Mouse (Mus musculus): Measurements from ENCODE around the gene Csk. TPM values are rescaled to one million over a fixed set of nuclear protein-coding genes. Genes with fewer than 3 reads are reported as not detected.
A peak's percentile ranks its signal among the peaks of the same experiment; 100 is the strongest.

The Csk gene
- polyA plus RNA-seq, 1 experiment = 348 TPM

- no peak for TF ChIP-seq GATA1 (IDR thresholded peaks at IDR 0.05; ENCODE audit: low read length)
These were observed 8.2 kb downstream of the Csk start for GRCm38 (mm10) chr9:57644944-57645893.

DNA sequence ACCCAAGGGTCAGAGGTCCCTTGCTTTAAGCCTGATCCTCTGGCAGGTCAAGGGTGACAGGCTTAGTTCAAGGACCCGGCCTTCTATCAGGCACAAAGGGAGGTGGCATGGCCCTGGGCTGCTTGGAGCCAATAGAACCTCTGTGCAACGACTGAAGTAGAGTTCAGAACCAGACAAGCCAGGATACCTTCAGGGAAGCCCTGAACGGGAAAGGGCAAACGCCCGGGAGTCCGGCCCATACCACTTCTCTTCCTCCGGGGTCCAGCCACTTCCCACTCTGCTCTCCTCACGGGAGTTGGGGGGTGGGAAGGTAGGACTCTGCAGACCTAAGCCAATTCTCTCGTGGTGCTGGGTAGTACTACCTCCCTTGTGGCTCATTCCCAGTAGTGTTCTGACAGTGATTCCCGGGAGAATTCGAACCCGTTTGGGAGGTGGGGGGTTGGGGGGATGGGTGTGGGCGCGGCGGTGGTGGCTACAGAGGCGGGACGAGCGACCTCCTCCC, 8.9 kb downstream of the Csk start:
- no peak for TF ChIP-seq GATA1 (IDR thresholded peaks at IDR 0.05; ENCODE audit: low read length)

DNA sequence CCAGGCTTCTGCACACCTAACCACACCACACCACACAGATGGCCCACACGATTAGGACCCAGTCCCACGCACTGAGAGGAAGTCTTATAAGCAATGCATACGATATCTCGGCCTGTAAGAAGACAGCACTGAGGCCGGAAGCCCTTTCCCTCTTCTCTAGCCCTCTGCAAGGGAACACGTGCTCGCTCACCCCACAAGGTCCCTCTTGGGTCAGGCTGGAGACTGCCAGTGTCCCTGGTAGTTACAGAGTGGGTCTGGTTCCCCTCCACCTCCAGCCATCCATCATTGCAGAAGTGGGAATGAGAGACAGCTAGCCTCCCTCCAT, 9.6 kb downstream of the Csk start:
- TF ChIP-seq GATA1 (IDR thresholded peaks at IDR 0.05; ENCODE audit: low read length) = peak; percentile 87

GRCm38 (mm10) chr9:57643169-57643855, 10.1 kb downstream of the Csk start:
- no peak for TF ChIP-seq GATA1 (IDR thresholded peaks at IDR 0.05; ENCODE audit: low read length)

- TF ChIP-seq GATA1 (IDR thresholded peaks at IDR 0.05; ENCODE audit: low read length) = no peak
These were observed 11.5 kb downstream of the Csk start for GRCm38 (mm10) chr9:57641775-57642550.

GRCm38 (mm10) chr9:57641022-57641421, 12.4 kb downstream of the Csk start:
- no peak for TF ChIP-seq GATA1 (IDR thresholded peaks at IDR 0.05; ENCODE audit: low read length)

DNA sequence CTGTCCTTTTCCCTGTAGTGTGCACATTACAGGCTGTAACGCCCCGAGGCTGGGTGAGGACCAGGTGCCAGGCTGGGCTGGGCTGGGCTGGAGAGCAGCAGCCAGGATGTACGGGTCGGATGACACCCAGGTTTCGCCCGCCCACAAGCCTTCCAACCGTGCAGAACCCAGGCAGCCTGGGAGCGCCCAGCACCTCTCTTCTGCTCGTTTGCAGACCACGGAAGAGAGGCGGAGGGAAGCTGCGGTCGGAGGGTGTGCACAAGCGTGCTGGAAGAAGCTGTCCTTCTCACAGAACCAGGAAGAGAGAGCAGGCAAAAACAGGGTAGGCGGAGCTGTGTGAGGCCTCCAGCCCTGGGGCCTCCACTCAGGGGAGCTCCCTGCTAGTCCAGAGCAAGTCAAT, 13.0 kb downstream of the Csk start:
- no peak for TF ChIP-seq GATA1 (IDR thresholded peaks at IDR 0.05; ENCODE audit: low read length)

DNA sequence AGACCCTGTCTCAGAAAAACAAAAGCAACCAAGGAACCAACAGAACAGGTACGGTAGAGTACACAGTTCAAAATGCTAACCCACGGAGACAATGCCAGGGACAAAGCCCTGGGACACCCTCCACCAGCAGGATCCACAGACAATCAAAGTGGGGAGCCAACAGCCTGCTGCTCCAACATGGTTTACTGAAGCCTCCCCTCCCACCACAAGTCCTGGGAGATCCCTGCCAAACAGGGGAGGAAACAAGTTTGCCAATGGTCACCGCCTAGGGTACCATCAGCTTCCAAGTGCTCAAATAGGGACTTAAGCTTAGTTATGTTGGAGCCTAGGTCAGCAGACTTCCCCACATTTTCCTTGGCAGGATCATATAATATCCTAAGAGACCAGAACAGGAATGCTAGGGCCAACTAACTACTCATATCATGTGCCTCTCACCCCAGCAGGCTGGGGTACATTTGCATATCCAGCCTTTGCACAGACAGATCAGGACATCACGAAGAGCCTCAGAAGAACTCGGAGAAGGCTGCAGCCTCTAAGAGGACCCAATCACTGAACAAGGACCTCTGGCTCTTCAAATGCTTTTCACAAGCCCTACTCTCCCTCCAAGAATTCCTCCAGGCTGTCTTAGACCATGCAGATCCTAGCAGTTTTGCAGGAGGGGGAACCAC, 13.6 kb downstream of the Csk start:
- no peak for TF ChIP-seq GATA1 (IDR thresholded peaks at IDR 0.05; ENCODE audit: low read length)

DNA sequence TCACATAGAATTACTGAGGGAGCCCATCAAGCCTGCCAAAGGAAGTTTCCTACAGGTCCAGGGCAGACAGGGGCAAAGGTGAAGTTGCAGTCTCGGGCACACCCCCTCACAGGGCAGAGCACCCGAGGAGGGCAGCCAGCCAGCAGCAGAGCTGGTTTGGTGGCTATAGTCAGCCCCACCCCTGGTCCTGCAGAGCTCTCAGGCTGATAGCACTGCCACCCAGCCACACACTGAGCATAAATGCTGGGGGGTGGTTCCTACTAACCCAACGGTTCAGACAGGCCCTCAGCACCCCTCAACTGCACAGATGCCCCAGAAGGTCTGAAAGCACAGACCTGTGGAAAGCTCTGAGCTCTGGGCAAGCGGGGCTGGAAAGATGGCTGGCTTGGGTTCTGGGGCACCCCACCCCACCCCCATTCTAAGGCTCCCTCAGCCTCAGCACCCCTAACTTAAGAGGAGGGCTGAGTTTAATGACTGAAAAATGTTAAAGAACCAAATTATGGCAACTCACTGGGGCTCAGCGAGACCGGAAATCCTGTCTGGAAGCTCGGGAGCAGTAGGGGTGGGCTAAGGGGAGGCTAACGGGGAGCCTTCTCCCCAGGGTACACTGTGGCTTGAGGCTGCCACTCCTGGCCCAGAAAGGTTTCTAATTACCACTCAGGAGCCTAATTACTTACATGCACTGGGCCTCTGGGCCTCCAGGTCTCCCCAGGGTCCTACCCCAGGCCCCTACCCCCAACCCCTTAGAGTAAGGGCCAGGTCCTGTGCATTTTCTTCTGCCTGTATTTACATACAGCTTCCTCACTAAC, 14.6 kb downstream of the Csk start:
- TF ChIP-seq GATA1 (IDR thresholded peaks at IDR 0.05; ENCODE audit: low read length) = no peak

DNA sequence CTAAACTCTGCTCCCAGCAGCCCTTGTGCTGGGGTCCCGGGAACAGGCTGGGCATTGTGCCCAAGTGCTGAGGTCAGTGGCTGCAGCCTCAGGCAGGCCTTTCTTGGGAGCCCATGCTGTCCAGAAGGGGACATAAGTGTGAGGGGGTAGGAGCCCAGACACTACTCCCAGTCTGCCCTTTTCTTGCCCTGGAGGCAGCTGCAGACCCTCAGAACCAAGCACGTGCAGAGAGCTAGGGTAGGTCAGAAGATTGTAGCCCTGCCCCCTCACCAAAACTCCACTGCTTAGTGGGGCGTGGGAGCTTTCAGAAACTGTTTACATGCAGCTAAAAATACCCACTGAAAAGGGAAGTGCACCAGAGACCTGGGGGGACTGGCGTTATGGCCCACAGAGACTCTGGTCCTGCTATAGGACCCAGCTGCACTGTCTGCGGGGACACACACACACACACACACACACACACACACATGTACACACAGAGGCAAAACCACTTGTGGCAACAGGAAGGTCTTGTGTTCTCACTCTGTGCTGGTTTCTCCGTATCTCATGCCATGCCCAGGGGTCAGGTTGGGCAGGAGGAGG, 15.6 kb downstream of the Csk start:
- TF ChIP-seq GATA1 (IDR thresholded peaks at IDR 0.05; ENCODE audit: low read length) = no peak

GRCm38 (mm10) chr9:57637272-57637671, 16.2 kb downstream of the Csk start:
- no peak for TF ChIP-seq GATA1 (IDR thresholded peaks at IDR 0.05; ENCODE audit: low read length)

DNA sequence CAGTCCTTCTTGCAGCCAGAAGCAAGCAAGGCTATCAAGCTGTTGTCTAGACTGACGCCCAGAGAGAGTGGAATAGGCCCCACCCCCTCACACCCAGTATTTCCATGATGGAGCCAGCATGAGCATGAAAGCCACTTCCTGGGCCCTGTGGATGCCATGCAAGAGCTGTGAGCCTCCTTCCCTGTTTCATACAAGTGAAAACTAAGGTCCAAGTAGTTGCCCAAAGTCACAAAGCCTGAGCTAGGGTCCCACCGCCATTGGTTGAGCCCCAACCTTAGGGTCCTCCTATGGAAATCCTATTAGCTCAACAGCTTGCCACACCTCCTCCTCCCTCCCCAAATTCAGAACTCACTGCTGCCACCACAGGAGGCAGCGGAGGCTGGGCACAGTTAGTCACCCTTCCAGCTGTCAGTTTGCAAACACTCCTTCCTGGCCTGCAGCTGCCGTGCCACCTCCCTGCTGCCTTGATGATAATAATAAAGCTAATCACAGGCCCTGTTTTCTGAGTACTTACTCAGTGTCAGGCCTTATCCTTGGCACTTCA, 19.9 kb downstream of the Csk start:
- no peak for TF ChIP-seq GATA1 (IDR thresholded peaks at IDR 0.05; ENCODE audit: low read length)

DNA sequence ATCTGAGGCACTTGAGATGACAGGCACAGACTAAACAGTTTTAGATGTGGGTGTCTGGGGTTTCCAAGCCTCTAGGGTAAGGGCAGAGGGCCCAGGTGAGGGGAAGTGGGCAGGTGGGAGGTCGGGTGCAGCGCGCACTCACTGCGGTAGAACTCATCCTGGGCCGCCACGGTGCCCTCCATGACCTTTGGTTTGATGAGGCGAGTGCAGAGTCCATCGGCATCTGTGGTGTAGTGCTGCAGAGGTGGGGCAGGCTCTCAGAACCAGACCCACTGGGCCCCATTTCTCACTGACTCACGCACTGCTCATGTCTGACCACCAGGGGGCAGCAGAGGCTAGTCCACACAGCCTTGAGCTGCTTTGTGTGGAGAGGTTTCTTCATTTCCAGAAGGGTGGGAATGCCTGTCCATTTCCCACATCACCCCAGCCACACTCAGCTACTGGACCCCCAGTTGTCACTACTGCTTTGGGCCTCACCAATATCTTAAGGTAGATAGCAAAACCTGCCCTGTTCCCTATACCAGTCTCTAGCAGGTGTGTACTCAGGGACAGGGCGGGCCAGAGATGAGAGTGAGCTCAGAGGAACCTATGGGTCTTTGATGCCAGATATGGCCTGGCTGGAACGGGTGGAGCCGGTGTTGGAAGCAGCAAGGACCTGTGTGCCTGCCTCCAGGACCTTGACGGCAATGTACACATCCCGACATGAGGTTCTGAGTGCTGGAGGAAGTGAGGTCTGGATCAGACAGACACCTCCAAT, 24.1 kb downstream of the Csk start:
- no peak for TF ChIP-seq GATA1 (IDR thresholded peaks at IDR 0.05; ENCODE audit: low read length)
